Mouse (Mus musculus): ENCODE data around the gene Acpp.

Gene Acpp

GRCm38 (mm10) chr9:104304376-104304775, 33.2 kb downstream of the Acpp start:
- no peak for DNase-seq

GRCm38 (mm10) chr9:104300569-104300968, 37.0 kb downstream of the Acpp start:
- no peak for DNase-seq

- no peak for DNase-seq
Observed at GRCm38 (mm10) chr9:104297041-104297440, 40.5 kb downstream of the Acpp start.

GRCm38 (mm10) chr9:104284934-104285333, 52.6 kb downstream of the Acpp start:
- no peak for DNase-seq

- DNase-seq: no peak
Observed at GRCm38 (mm10) chr9:104282536-104282935, 55.0 kb downstream of the Acpp start.

- no peak for DNase-seq
Observed at GRCm38 (mm10) chr9:104281737-104282136, 55.8 kb downstream of the Acpp start.

GRCm38 (mm10) chr9:104280725-104281495, 56.6 kb downstream of the Acpp start:
- DNase-seq: no peak

GRCm38 (mm10) chr9:104277528-104278162, 59.9 kb downstream of the Acpp start:
- DNase-seq: peak; percentile 71

GRCm38 (mm10) chr9:104275084-104275785, 62.3 kb downstream of the Acpp start:
- DNase-seq: no peak

GRCm38 (mm10) chr9:104272057-104272456, 65.5 kb downstream of the Acpp start:
- no peak for DNase-seq

- DNase-seq: no peak
Observed at GRCm38 (mm10) chr9:104271642-104272041, 65.9 kb downstream of the Acpp start.

- DNase-seq: no peak
Observed at GRCm38 (mm10) chr9:104269944-104270343, 67.6 kb downstream of the Acpp start.

- peak; percentile 10 for DNase-seq
Observed at GRCm38 (mm10) chr9:104269349-104269871, 68.1 kb downstream of the Acpp start.

- no peak for DNase-seq
Observed at GRCm38 (mm10) chr9:104264567-104264966, 73.0 kb downstream of the Acpp start.

GRCm38 (mm10) chr9:104262823-104263352, 74.7 kb downstream of the Acpp start, which contains the start of gene Dnajc13:
TSS of gene Dnajc13 (minus strand) at chr9:104262930.
- peak; percentile 98 for DNase-seq

GRCm38 (mm10) chr9:104262016-104262762, 75.4 kb downstream of the Acpp start:
- peak; percentile 64 for DNase-seq

GRCm38 (mm10) chr9:104260306-104260705, 77.2 kb downstream of the Acpp start:
- DNase-seq: no peak

- no peak for DNase-seq
Observed at GRCm38 (mm10) chr9:104256085-104256484, 81.5 kb downstream of the Acpp start.

GRCm38 (mm10) chr9:104254408-104255180, 83.0 kb downstream of the Acpp start:
- DNase-seq: no peak

- no peak for DNase-seq
Observed at GRCm38 (mm10) chr9:104252637-104253036, 84.9 kb downstream of the Acpp start.

GRCm38 (mm10) chr9:104251687-104252086, 85.9 kb downstream of the Acpp start:
- no peak for DNase-seq

GRCm38 (mm10) chr9:104251111-104251510, 86.4 kb downstream of the Acpp start:
- DNase-seq: no peak
